Mouse (Mus musculus): ENCODE results near the gene Nfic. TPM values are rescaled to one million over a fixed set of nuclear protein-coding genes. Genes with fewer than 3 reads are reported as not detected.

The Nfic gene
- 6.6 and 6.9 TPM in 2 replicates for polyA plus RNA-seq (2014; fragmentation: Nextera tagmentation; extraction: Ambion mirVana)

DNA sequence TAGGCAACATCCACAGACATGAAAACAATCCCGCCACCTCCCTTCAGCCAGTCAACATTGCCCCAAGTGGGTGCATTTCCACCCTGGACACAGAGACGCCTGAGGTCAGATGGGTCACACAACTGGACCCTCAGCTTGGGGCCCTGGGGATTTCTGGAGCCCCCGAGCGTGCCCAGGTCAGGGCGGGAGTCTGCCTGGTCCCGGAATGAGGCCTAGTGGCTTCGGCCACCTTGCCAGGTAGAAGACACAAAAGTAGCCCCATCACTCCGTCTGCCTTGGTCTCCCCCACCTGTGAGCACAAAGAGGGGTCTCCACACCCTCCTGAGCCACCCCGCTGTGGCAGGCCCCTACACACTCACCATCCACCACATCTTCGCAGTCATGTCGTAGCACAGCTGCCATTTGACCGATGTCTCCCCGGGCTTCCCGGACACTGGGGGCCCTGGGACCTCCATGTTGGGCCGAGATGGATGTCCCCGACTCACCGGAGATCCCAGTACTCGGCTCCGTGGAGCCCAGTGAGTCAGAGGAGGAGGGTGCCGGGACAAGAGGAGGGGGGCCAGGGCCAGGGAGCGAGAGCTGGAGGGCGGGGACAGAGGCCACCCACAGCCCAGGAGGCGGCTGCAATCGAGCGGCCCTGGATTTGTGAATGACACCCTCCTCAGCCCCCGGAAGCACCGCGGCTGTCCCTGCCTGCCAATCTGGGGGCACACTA lies at the start of gene Nfic:
Nfic (minus strand) TSS at position 455 of the 715 bp plus-strand sequence.
- DNase-seq (ENCODE audit: low spot score, missing footprints), result peak; percentile 65
- ATAC-seq (ENCODE audit: low FRiP score), result no peak

DNA sequence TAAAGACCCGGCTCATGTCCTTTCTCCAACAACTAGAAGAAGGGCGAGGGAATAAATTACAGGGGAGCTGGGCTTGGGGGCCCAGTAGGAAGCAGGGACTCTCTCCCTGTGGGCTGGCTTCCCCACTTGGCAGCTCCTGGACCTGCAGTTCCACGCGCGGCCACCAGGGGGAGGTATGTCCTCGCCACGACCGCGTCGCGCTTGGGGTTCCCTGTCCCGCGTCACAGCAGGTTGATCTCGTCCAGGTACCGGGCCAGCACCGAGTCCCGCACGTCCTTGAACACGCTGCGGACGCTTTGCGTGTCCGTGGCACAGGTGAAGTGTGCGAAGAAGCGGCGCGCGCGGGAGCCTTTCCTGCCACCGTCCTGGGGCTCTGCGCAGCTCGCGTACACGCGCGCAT lies 47.2 kb upstream of the Nfic start:
- Histone ChIP-seq H3K27me3 (ENCODE audit: control insufficient read depth, insufficient read depth, low read length) (no peaks in the 10 kb centered on the region; the same call in 1 of the 2 replicates), H3K27ac (ENCODE audit: low read depth, low read length) (no peak overlapping the region), H3K9me3 (ENCODE audit: control insufficient read depth, low read length) (no peaks in the 10 kb centered on the region), H3K9ac (ENCODE audit: low read length) (peak overlapping the region; percentile 16; the same call in 1 of the 2 replicates), H3K36me3 (ENCODE audit: control insufficient read depth, insufficient read depth, low read length) (no peaks in the 10 kb centered on the region), H3K4me2 (peak overlapping the region; percentile 56), H3K4me3 (ENCODE audit: low read depth, low read length) (peak overlapping the region; percentile 28), H3K4me1 (ENCODE audit: control insufficient read depth, insufficient read depth, low read length) (no peaks in the 10 kb centered on the region)
- ATAC-seq (ENCODE audit: low FRiP score) (peak; percentile 39), DNase-seq (ENCODE audit: low spot score, missing footprints) (peak; percentile 99)
- 9% methylated on average over 36 of the region's 36 CpGs for WGBS

More for the DNA sequence above, at the start of gene Nfic:
- H3K36me3 ChIP-seq (ENCODE audit: control insufficient read depth, insufficient read depth, low read length), result no peaks in the 10 kb centered on the region
- no peak within 1 kb of the TSS for H3K9ac ChIP-seq (ENCODE audit: low read length)
- no peak within 1 kb of the TSS for H3K27ac ChIP-seq (ENCODE audit: low read depth, low read length)
- no peak within 1 kb of the TSS for H3K4me2 ChIP-seq
- H3K4me1 ChIP-seq (ENCODE audit: control insufficient read depth, insufficient read depth, low read length), result no peaks in the 10 kb centered on the region
- H3K9me3 ChIP-seq (ENCODE audit: control insufficient read depth, low read length), result no peaks in the 10 kb centered on the region
- no peak within 1 kb of the TSS for H3K4me3 ChIP-seq (ENCODE audit: low read depth, low read length)
- H3K27me3 ChIP-seq (ENCODE audit: control insufficient read depth, insufficient read depth, low read length), result peaks cover 54% of the 10 kb centered on the region
- 66% methylated on average over 28 of the region's 28 CpGs for WGBS

DNA sequence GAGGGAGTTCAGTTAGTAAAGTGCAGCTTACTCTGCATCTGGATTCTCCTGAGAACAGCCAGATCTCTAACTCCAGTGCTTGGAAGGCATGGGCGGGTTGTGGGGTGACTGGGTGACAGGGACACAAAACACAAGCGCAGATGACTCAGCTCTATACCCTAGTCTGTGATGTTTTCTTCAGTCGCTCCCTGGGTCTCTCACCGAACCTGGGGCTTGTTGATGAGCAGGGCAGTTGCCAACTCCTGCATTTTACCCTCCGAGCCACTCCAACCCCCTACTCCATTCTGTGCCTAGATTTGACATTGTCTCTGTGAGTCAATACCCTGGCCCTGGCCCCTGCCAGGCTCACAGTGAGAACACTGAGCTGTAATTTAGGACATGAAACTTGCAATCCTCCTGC lies 46.4 kb upstream of the Nfic start:
- no peak for ATAC-seq (ENCODE audit: low FRiP score)
- WGBS, result 85% methylated on average over 5 of the region's 5 CpGs

DNA sequence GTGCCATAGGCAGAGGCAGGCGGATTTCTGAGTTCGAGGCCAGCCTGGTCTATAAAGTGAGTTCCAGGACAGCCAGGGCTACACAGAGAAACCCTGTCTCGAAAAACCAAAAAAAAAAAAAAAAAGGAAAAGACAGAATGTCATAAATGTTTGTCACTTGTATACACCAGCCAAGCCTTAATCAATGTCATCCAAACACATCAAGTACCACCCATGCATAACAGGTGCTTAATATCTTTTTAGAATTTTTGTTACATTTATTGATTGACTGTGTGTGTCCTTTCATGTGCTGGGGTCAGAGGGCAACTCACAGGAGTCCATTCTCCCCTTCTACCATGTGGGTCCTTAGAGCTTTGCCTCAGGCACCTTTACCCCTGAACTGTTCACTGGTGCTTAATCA lies 44.6 kb upstream of the Nfic start, which contains the start of gene S1pr4:
S1pr4 (minus strand) TSS at position 101 of the 400 bp plus-strand sequence.
- Histone ChIP-seq H3K9me3 (ENCODE audit: control insufficient read depth, low read length) (no peaks in the 10 kb centered on the region), H3K27ac (ENCODE audit: low read depth, low read length) (no peak within 1 kb of the TSS), H3K9ac (ENCODE audit: low read length) (no peak within 1 kb of the TSS), H3K4me3 (ENCODE audit: low read depth, low read length) (no peak within 1 kb of the TSS), H3K4me1 (ENCODE audit: control insufficient read depth, insufficient read depth, low read length) (peaks cover 6% of the 10 kb centered on the region), H3K4me2 (no peak within 1 kb of the TSS), H3K36me3 (ENCODE audit: control insufficient read depth, insufficient read depth, low read length) (no peaks in the 10 kb centered on the region), H3K27me3 (ENCODE audit: control insufficient read depth, insufficient read depth, low read length) (no peaks in the 10 kb centered on the region; the same call in 1 of the 2 replicates)
- WGBS, result 89% methylated on average over 2 of the region's 3 CpGs
- DNase-seq (ENCODE audit: low spot score, missing footprints) (no peak), ATAC-seq (ENCODE audit: low FRiP score) (no peak)

More for the DNA sequence above, 46.4 kb upstream of the Nfic start:
- H3K9ac ChIP-seq (ENCODE audit: low read length), result no peak overlapping the region
- no peak for DNase-seq (ENCODE audit: low spot score, missing footprints)
- no peaks in the 10 kb centered on the region for H3K9me3 ChIP-seq (ENCODE audit: control insufficient read depth, low read length)
- H3K27ac ChIP-seq (ENCODE audit: low read depth, low read length), result no peak overlapping the region
- H3K36me3 ChIP-seq (ENCODE audit: control insufficient read depth, insufficient read depth, low read length), result no peaks in the 10 kb centered on the region
- no peak overlapping the region for H3K4me2 ChIP-seq
- no peaks in the 10 kb centered on the region for H3K4me1 ChIP-seq (ENCODE audit: control insufficient read depth, insufficient read depth, low read length)
- no peak overlapping the region for H3K4me3 ChIP-seq (ENCODE audit: low read depth, low read length)
- H3K27me3 ChIP-seq (ENCODE audit: control insufficient read depth, insufficient read depth, low read length), result no peaks in the 10 kb centered on the region; the same call in 1 of the 2 replicates

DNA sequence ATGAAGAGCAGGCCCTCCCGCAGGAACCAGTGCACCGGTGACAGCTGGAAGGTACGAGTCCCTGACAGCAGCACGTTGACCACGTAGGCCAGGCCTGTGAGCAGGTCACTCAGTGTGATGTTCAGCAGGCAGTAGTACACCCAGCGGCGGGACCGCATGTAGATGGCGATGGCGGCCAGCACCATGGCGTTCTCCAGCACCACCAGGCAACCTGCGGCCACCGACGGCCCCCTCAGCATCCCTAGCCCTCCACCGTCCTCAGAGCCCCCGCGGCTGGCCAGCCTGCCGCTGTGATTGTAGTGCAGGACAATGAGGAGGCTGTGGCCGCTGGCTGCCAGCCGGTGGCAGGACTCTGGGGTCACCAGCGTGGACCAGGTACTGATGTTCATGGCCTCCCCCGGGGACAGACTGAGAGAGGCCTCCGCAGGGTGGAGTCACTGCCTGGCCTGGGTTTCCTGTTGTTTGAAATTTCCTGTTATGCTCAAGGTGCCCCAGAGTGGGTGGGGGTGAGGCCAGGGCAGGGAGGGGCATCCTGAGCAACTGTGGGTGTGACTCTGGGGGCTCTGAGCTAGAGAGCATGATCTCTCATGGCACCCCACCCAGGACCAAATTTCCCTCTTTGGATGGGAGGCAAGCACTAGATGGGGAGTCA lies 43.9 kb upstream of the Nfic start:
- peaks cover 10% of the 10 kb centered on the region for H3K4me1 ChIP-seq (ENCODE audit: control insufficient read depth, insufficient read depth, low read length)
- 81% methylated on average over 23 of the region's 23 CpGs for WGBS
- ATAC-seq (ENCODE audit: low FRiP score) (no peak), DNase-seq (ENCODE audit: low spot score, missing footprints) (no peak)
- no peak overlapping the region for H3K27ac ChIP-seq (ENCODE audit: low read depth, low read length)
- H3K9me3 ChIP-seq (ENCODE audit: control insufficient read depth, low read length), result no peaks in the 10 kb centered on the region
- no peak overlapping the region for H3K9ac ChIP-seq (ENCODE audit: low read length)
- no peak overlapping the region for H3K4me2 ChIP-seq
- no peaks in the 10 kb centered on the region; the same call in 1 of the 2 replicates for H3K27me3 ChIP-seq (ENCODE audit: control insufficient read depth, insufficient read depth, low read length)
- H3K36me3 ChIP-seq (ENCODE audit: control insufficient read depth, insufficient read depth, low read length), result no peaks in the 10 kb centered on the region
- no peak overlapping the region for H3K4me3 ChIP-seq (ENCODE audit: low read depth, low read length)

DNA sequence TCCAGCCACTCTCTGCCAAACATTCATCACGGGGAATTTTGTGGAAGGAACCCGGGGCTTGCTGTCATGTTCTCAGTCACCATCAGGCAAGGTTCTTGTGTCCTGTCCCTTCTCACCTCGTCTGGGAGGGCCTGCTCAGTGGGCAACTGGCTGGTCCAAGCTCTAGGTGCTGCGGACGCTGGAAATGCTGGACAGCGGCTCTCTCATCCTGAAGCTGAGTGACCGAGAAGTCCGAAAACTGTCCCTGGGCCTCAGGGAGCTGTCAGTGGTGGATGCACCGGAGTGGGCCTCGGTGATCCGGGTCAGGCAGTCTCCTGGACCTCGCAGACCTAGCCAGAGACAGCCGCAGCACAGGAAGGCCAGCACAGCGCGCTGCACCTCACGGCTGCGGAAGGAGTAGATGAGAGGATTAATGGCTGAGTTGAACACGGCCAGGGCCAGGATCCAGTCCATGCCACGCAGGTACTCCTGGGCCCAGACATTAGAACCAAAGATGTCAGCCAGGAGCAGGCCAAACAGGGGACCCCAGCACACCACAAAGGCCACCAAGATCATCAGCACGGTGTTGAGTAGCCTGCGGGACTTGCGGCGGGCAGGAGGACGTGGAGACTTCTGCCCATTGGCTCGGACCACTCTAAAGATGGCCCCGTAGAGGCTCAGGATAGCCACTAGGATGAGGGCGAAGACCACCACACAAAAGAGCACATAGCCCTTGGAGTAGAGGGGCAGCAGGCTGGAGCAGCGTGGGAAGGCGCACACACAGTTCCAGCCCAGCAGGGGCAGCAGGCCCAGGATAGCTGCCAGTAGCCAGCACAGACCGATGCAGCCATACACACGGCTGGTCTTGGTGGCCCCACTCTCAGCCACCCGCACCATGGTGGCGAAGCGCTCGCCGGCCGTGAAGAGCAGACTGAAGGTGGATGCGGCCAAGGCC lies 43.1 kb upstream of the Nfic start:
- no peak overlapping the region for H3K4me2 ChIP-seq
- DNase-seq (ENCODE audit: low spot score, missing footprints) (no peak), ATAC-seq (ENCODE audit: low FRiP score) (no peak)
- H3K27ac ChIP-seq (ENCODE audit: low read depth, low read length), result no peak overlapping the region
- H3K9ac ChIP-seq (ENCODE audit: low read length), result no peak overlapping the region
- peaks cover 10% of the 10 kb centered on the region for H3K4me1 ChIP-seq (ENCODE audit: control insufficient read depth, insufficient read depth, low read length)
- 86% methylated on average over 38 of the region's 38 CpGs for WGBS
- H3K36me3 ChIP-seq (ENCODE audit: control insufficient read depth, insufficient read depth, low read length), result no peaks in the 10 kb centered on the region
- no peak overlapping the region for H3K4me3 ChIP-seq (ENCODE audit: low read depth, low read length)
- H3K9me3 ChIP-seq (ENCODE audit: control insufficient read depth, low read length), result no peaks in the 10 kb centered on the region
- no peaks in the 10 kb centered on the region; the same call in 1 of the 2 replicates for H3K27me3 ChIP-seq (ENCODE audit: control insufficient read depth, insufficient read depth, low read length)

DNA sequence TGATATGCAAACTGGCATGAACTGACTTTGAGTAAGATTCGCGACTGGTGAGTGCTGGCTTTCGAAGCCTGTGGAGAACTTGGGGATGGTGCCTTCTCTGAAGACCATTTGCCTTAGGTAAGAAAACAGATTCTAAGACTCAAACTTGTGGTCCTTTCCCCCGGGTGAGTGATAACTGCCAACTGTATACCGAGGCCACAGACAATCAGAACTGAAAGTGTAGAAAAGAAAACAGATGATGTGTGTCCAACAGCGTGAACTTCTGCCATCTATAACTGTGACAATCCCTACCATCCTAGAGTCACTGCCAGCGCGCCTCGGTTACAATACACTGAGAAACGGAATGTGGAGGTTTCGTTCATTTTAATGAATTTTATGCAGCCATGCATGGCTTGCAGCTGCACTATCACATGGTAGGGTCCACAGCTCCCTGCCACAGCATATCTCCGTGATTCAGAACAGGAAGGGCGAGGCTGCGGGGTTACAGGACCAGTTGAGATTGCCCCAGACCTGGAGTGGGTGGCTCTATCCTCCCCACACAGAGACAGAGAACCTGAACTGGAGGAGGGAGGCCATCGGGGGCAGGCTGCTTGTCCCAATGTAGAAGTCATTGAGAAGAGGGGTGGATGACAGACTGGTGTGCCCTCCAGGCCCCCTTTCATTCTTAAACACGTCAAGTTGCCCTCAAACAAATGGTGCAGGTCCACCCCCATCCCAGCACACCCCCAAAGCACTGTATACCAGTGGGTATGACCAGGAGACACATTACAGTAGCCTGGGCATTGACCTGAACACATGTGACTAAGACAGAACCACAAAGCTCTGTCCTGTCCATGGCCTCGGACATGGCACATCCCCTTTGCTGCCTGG lies 42.2 kb upstream of the Nfic start:
- Histone ChIP-seq H3K27me3 (ENCODE audit: control insufficient read depth, insufficient read depth, low read length) (no peaks in the 10 kb centered on the region; the same call in 1 of the 2 replicates), H3K9ac (ENCODE audit: low read length) (no peak overlapping the region), H3K4me2 (peak overlapping the region; percentile 46; the same call in 1 of the 2 replicates), H3K4me3 (ENCODE audit: low read depth, low read length) (no peak overlapping the region), H3K9me3 (ENCODE audit: control insufficient read depth, low read length) (no peaks in the 10 kb centered on the region), H3K36me3 (ENCODE audit: control insufficient read depth, insufficient read depth, low read length) (peaks cover 3% of the 10 kb centered on the region; the same call in 1 of the 2 replicates), H3K4me1 (ENCODE audit: control insufficient read depth, insufficient read depth, low read length) (peaks cover 10% of the 10 kb centered on the region), H3K27ac (ENCODE audit: low read depth, low read length) (no peak overlapping the region)
- 82% methylated on average over 17 of the region's 17 CpGs for WGBS
- no peak for ATAC-seq (ENCODE audit: low FRiP score)
- DNase-seq (ENCODE audit: low spot score, missing footprints), result no peak

DNA sequence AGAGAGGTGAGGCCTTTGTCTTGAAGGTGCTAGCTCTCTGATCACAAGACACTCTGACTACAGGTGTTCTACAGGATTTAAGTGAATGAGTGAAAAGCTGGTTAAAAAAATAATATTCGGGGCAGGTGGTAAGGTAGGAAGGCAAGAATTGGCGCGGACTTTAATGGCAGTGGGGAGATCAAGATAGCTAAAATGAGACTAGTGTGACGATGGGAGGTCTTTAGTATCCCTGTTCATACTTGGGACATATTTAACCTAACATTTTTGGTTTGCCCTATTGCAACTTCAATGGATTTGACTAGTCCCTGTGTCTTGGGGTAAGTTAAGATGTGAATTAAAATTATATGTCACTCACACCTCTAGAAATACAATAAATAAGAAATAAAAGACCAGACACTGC lies 41.5 kb upstream of the Nfic start:
- WGBS, result 44% methylated on average over 4 of the region's 4 CpGs
- Histone ChIP-seq H3K36me3 (ENCODE audit: control insufficient read depth, insufficient read depth, low read length) (peaks cover 8% of the 10 kb centered on the region), H3K4me3 (ENCODE audit: low read depth, low read length) (peak overlapping the region; percentile 83), H3K9ac (ENCODE audit: low read length) (peak overlapping the region; percentile 70), H3K9me3 (ENCODE audit: control insufficient read depth, low read length) (no peaks in the 10 kb centered on the region), H3K27me3 (ENCODE audit: control insufficient read depth, insufficient read depth, low read length) (no peaks in the 10 kb centered on the region; the same call in 1 of the 2 replicates), H3K4me1 (ENCODE audit: control insufficient read depth, insufficient read depth, low read length) (peaks cover 10% of the 10 kb centered on the region), H3K27ac (ENCODE audit: low read depth, low read length) (no peak overlapping the region), H3K4me2 (peak overlapping the region; percentile 46)
- ATAC-seq (ENCODE audit: low FRiP score) (no peak), DNase-seq (ENCODE audit: low spot score, missing footprints) (no peak)

Data from midbrain, embryonic 11.5 days (tissue).